Mouse (Mus musculus): ENCODE results near the gene Pde6d.

The Pde6d gene

GRCm38 (mm10) chr1:86532362-86533051 is 49.9 kb downstream of the Pde6d start:
- H3K36me3 ChIP-seq (ENCODE audit: insufficient read depth, low read length): peaks cover 35% of the 10 kb centered on the region
- peak overlapping the region; percentile 58 for H3K4me3 ChIP-seq (replicated peaks; ENCODE audit: low read length)
- peaks cover 49% of the 10 kb centered on the region for H3K4me1 ChIP-seq (replicated peaks; ENCODE audit: low read depth, low read length)
- no peaks in the 10 kb centered on the region for H3K27me3 ChIP-seq (ENCODE audit: insufficient read depth, low read length)
- no peaks in the 10 kb centered on the region for H3K9me3 ChIP-seq (ENCODE audit: low read length)
- TF ChIP-seq NANOG (IDR thresholded peaks at IDR 0.05; ENCODE audit: borderline replicate concordance, low read length) (no peak), CTCF (conservative IDR thresholded peaks at IDR 0.05; ENCODE audit: low read length) (peak; percentile 77)

GRCm38 (mm10) chr1:86531547-86532321 is 50.7 kb downstream of the Pde6d start:
- Histone ChIP-seq H3K27me3 (ENCODE audit: insufficient read depth, low read length) (no peaks in the 10 kb centered on the region), H3K4me1 (replicated peaks; ENCODE audit: low read depth, low read length) (peaks cover 49% of the 10 kb centered on the region), H3K4me3 (replicated peaks; ENCODE audit: low read length) (peak overlapping the region; percentile 58), H3K9me3 (ENCODE audit: low read length) (no peaks in the 10 kb centered on the region), H3K36me3 (ENCODE audit: insufficient read depth, low read length) (peaks cover 37% of the 10 kb centered on the region)
- no peak for TF ChIP-seq POU5F1 (IDR thresholded peaks at IDR 0.05; ENCODE audit: borderline replicate concordance, low read length)
- 0 out of 2 replicates have a peak, but pooled peaks have one; percentile 7 for TF ChIP-seq NANOG (IDR thresholded peaks at IDR 0.05; ENCODE audit: borderline replicate concordance, low read length)

GRCm38 (mm10) chr1:86530871-86531546 is 51.4 kb downstream of the Pde6d start:
- Histone ChIP-seq H3K9me3 (ENCODE audit: low read length) (no peaks in the 10 kb centered on the region), H3K27me3 (ENCODE audit: insufficient read depth, low read length) (no peaks in the 10 kb centered on the region), H3K36me3 (ENCODE audit: insufficient read depth, low read length) (peaks cover 37% of the 10 kb centered on the region), H3K4me1 (replicated peaks; ENCODE audit: low read depth, low read length) (peaks cover 45% of the 10 kb centered on the region), H3K4me3 (replicated peaks; ENCODE audit: low read length) (peak overlapping the region; percentile 58)
- no peak for TF ChIP-seq NANOG (IDR thresholded peaks at IDR 0.05; ENCODE audit: borderline replicate concordance, low read length)

- H3K4me1 ChIP-seq (replicated peaks; ENCODE audit: low read depth, low read length): peaks cover 41% of the 10 kb centered on the region
- H3K9me3 ChIP-seq (ENCODE audit: low read length): no peaks in the 10 kb centered on the region
- TF ChIP-seq POU5F1 (IDR thresholded peaks at IDR 0.05; ENCODE audit: borderline replicate concordance, low read length) (no peak), NANOG (IDR thresholded peaks at IDR 0.05; ENCODE audit: borderline replicate concordance, low read length) (no peak), CTCF (conservative IDR thresholded peaks at IDR 0.05; ENCODE audit: low read length) (no peak)
- no peaks in the 10 kb centered on the region for H3K27me3 ChIP-seq (ENCODE audit: insufficient read depth, low read length)
- H3K36me3 ChIP-seq (ENCODE audit: insufficient read depth, low read length): peaks cover 37% of the 10 kb centered on the region
- peak overlapping the region; percentile 99 for H3K4me3 ChIP-seq (replicated peaks; ENCODE audit: low read length)
Measured at GRCm38 (mm10) chr1:86529590-86529989, 52.8 kb downstream of the Pde6d start.

GRCm38 (mm10) chr1:86528571-86529180 is 53.8 kb downstream of the Pde6d start:
- no peaks in the 10 kb centered on the region for H3K27me3 ChIP-seq (ENCODE audit: insufficient read depth, low read length)
- peak overlapping the region; percentile 99 for H3K4me3 ChIP-seq (replicated peaks; ENCODE audit: low read length)
- no peak for TF ChIP-seq NANOG (IDR thresholded peaks at IDR 0.05; ENCODE audit: borderline replicate concordance, low read length)
- TF ChIP-seq CTCF (conservative IDR thresholded peaks at IDR 0.05; ENCODE audit: low read length): no peak
- TF ChIP-seq POU5F1 (IDR thresholded peaks at IDR 0.05; ENCODE audit: borderline replicate concordance, low read length): no peak
- H3K36me3 ChIP-seq (ENCODE audit: insufficient read depth, low read length): peaks cover 37% of the 10 kb centered on the region
- no peaks in the 10 kb centered on the region for H3K9me3 ChIP-seq (ENCODE audit: low read length)
- peaks cover 50% of the 10 kb centered on the region for H3K4me1 ChIP-seq (replicated peaks; ENCODE audit: low read depth, low read length)

GRCm38 (mm10) chr1:86527599-86528486 is 54.6 kb downstream of the Pde6d start:
- TF ChIP-seq POU5F1 (IDR thresholded peaks at IDR 0.05; ENCODE audit: borderline replicate concordance, low read length) (no peak), CTCF (conservative IDR thresholded peaks at IDR 0.05; ENCODE audit: low read length) (peak; percentile 15), NANOG (IDR thresholded peaks at IDR 0.05; ENCODE audit: borderline replicate concordance, low read length) (no peak)
- peak overlapping the region; percentile 99 for H3K4me3 ChIP-seq (replicated peaks; ENCODE audit: low read length)
- H3K27me3 ChIP-seq (ENCODE audit: insufficient read depth, low read length): no peaks in the 10 kb centered on the region
- peaks cover 37% of the 10 kb centered on the region for H3K36me3 ChIP-seq (ENCODE audit: insufficient read depth, low read length)
- no peaks in the 10 kb centered on the region for H3K9me3 ChIP-seq (ENCODE audit: low read length)
- H3K4me1 ChIP-seq (replicated peaks; ENCODE audit: low read depth, low read length): peaks cover 51% of the 10 kb centered on the region

- peaks cover 52% of the 10 kb centered on the region for H3K4me1 ChIP-seq (replicated peaks; ENCODE audit: low read depth, low read length)
- no peak for TF ChIP-seq NANOG (IDR thresholded peaks at IDR 0.05; ENCODE audit: borderline replicate concordance, low read length)
- no peaks in the 10 kb centered on the region for H3K9me3 ChIP-seq (ENCODE audit: low read length)
- peaks cover 37% of the 10 kb centered on the region for H3K36me3 ChIP-seq (ENCODE audit: insufficient read depth, low read length)
- H3K27me3 ChIP-seq (ENCODE audit: insufficient read depth, low read length): no peaks in the 10 kb centered on the region
- H3K4me3 ChIP-seq (replicated peaks; ENCODE audit: low read length): peak overlapping the region; percentile 99
Measured at GRCm38 (mm10) chr1:86526789-86527598, 55.4 kb downstream of the Pde6d start.
